In genomic region chr3:28544345-28544869, GRCm38 (mm10) we compare ENCODE assay signal across 19 mouse cellular contexts.
"Had no signal": no experiment of that assay in that cellular context is flagged by ENCODE, and none has a peak within 500 bp of the region (broad histone marks: within the 10 kb centered on the region; RNA-seq: fewer than 3 reads in every experiment).

No protein-coding gene starts in this region.

- H3K9me3 ChIP-seq: heart, embryonic 13.5 days; heart, embryonic 15.5 days; hindbrain, embryonic 13.5 days; hindbrain, embryonic 15.5 days; kidney, embryonic 15.5 days; limb, embryonic 13.5 days; limb, embryonic 15.5 days; liver, embryonic 12.5 days had no signal

- H3K9ac ChIP-seq: heart, embryonic 13.5 days; heart, embryonic 15.5 days; hindbrain, embryonic 13.5 days; hindbrain, embryonic 15.5 days; kidney, embryonic 15.5 days; limb, embryonic 13.5 days; limb, embryonic 15.5 days; liver, embryonic 12.5 days; liver, embryonic 14.5 days had no signal

- DNase-seq: gastrocnemius, postnatal 36 days; kidney, adult 11 months; layer of hippocampus, adult 9-11 months; layer of hippocampus, postnatal 36 days; left cerebral cortex, postnatal 4 days had no signal

- H3K4me2 ChIP-seq: heart, embryonic 11.5 days; heart, embryonic 13.5 days; heart, embryonic 15.5 days; hindbrain, embryonic 13.5 days; hindbrain, embryonic 15.5 days; kidney, embryonic 15.5 days; limb, embryonic 13.5 days; limb, embryonic 15.5 days; liver, embryonic 12.5 days had no signal

- ATAC-seq: intestine, embryonic 16.5 days; liver, embryonic 12.5 days had no signal

- H3K4me1 ChIP-seq: kidney, embryonic 15.5 days; limb, embryonic 13.5 days; limb, embryonic 15.5 days; liver, embryonic 12.5 days had no signal

- H3K27me3 ChIP-seq: hindbrain, embryonic 13.5 days; hindbrain, embryonic 15.5 days; kidney, embryonic 15.5 days; limb, embryonic 15.5 days; liver, embryonic 12.5 days had no signal

- H3K4me3 ChIP-seq: heart, adult 2 months; heart, embryonic 13.5 days; heart, embryonic 15.5 days; hindbrain, embryonic 13.5 days; hindbrain, embryonic 15.5 days; kidney, embryonic 15.5 days; limb, embryonic 13.5 days; limb, embryonic 15.5 days; liver, embryonic 12.5 days had no signal

- H3K27ac ChIP-seq: heart, adult 2 months; heart, embryonic 13.5 days; heart, embryonic 15.5 days; hindbrain, embryonic 13.5 days; hindbrain, embryonic 15.5 days; hindbrain, postnatal 0 days; kidney, embryonic 15.5 days; kidney, postnatal 0 days; limb, embryonic 13.5 days; limb, embryonic 15.5 days; liver, embryonic 12.5 days; liver, embryonic 14.5 days had no signal

- H3K36me3 ChIP-seq: heart, embryonic 13.5 days; heart, embryonic 15.5 days; kidney, embryonic 15.5 days; limb, embryonic 13.5 days; limb, embryonic 15.5 days; liver, embryonic 12.5 days had no signal
